38 mouse cellular contexts compared by ENCODE assay signal in genomic region chr16:91353638-91354037, GRCm38 (mm10). TPM values are rescaled to one million over a fixed set of nuclear protein-coding genes. Genes with fewer than 3 reads are reported as not detected.
A peak's percentile ranks its signal among the peaks of the same experiment; 100 is the strongest.
DNase-seq lines count a peak whose midpoint lies in the region; ATAC-seq and TF ChIP-seq lines count a peak whose summit lies in the region.
"Had no signal": no experiment of that assay in that cellular context is flagged by ENCODE, and none has a peak within 500 bp of the region (broad histone marks: within the 10 kb centered on the region; RNA-seq: fewer than 3 reads in every experiment).

No protein-coding gene starts in this region.

- H3K27me3 ChIP-seq in heart, embryonic 11.5 days (ENCODE audit: control insufficient read depth, insufficient read depth, low read length), result peaks cover 19% of the 10 kb centered on the region
- no peaks in the 10 kb centered on the region for H3K27me3 ChIP-seq in MEL (ENCODE audit: control insufficient read depth in 1 of 2, insufficient read depth in 2 of 2, low read length in 2 of 2)
- no peaks in the 10 kb centered on the region for H3K27me3 ChIP-seq in liver, embryonic 16.5 days (ENCODE audit: control insufficient read depth, insufficient read depth, low read depth, low read length)

- no peak for TF ChIP-seq CTCF in MEL (IDR thresholded peaks at IDR 0.05 in 2 of 3, conservative IDR thresholded peaks at IDR 0.05 in 1 of 3; ENCODE audit: control insufficient read depth in 1 of 3, insufficient read depth in 1 of 3, low read depth in 2 of 3, low read length in 3 of 3, poor library complexity in 1 of 3, severe bottlenecking in 1 of 3)
- no peak for TF ChIP-seq CTCF in bone marrow macrophage, adult 2 months (IDR thresholded peaks at IDR 0.05; ENCODE audit: low read depth, low read length)

- H3K4me2 ChIP-seq in heart, embryonic 11.5 days, result no peak overlapping the region
- H3K4me2 ChIP-seq in liver, embryonic 16.5 days (ENCODE audit: low read depth, low read length), result peak overlapping the region; percentile 80
- H3K4me2 ChIP-seq: embryonic facial prominence, embryonic 15.5 days; heart, embryonic 15.5 days; hindbrain, embryonic 13.5 days had no signal

- no peak for ATAC-seq in heart, embryonic 11.5 days (replicated peaks; ENCODE audit: insufficient number of reproducible peaks, low FRiP score, low TSS enrichment)
- ATAC-seq in liver, embryonic 16.5 days (ENCODE audit: low read depth), result no peak
- ATAC-seq: activated CD4-positive, CD25-positive, alpha-beta regulatory T cell, adult 4 months; forebrain, embryonic 14.5 days had no signal

- WGBS in heart, embryonic 11.5 days (ENCODE audit: insufficient replicate concordance), result 76% methylated on average over 5 of the region's 5 CpGs
- WGBS in liver, embryonic 16.5 days (ENCODE audit: insufficient replicate concordance), result 64% methylated on average over 5 of the region's 5 CpGs

- peaks cover 2% of the 10 kb centered on the region; the same call in 1 of the 2 replicates for H3K4me1 ChIP-seq in heart, embryonic 11.5 days (ENCODE audit: control insufficient read depth, insufficient read depth, low read length)
- peaks cover 20 to 33% of the 10 kb centered on the region in 2 experiments for H3K4me1 ChIP-seq in MEL (ENCODE audit: control insufficient read depth in 1 of 2, insufficient read depth in 2 of 2, low read length in 2 of 2)
- peaks cover 45% of the 10 kb centered on the region for H3K4me1 ChIP-seq in bone marrow macrophage, adult 2 months (ENCODE audit: control insufficient read depth, insufficient read depth, low read length)
- H3K4me1 ChIP-seq in liver, embryonic 16.5 days (ENCODE audit: control insufficient read depth, low read depth, low read length), result peaks cover 38% of the 10 kb centered on the region
- H3K4me1 ChIP-seq: embryonic facial prominence, embryonic 10.5 days had no signal

- TF ChIP-seq POLR2A in MEL (IDR thresholded peaks at IDR 0.05; ENCODE audit: control insufficient read depth in 1 of 2, insufficient read depth in 1 of 2, low read depth in 1 of 2, low read length in 2 of 2, poor library complexity in 1 of 2), result no peak
- TF ChIP-seq POLR2A in bone marrow macrophage, adult 2 months (IDR thresholded peaks at IDR 0.05; ENCODE audit: borderline replicate concordance, low read depth, low read length), result no peak

- DNase-seq in heart, postnatal 4 days, result no peak
- DNase-seq in MEL (ENCODE audit: low read depth, low spot score), result peak; percentile 58
- no peak for DNase-seq in testis, postnatal 14 days (ENCODE audit: low spot score)
- no peak for DNase-seq in kidney, adult 11 months
- DNase-seq: adrenal gland, adult 2 months; adrenal gland, postnatal 36 days; cerebellum, adult 8-10 months; cerebellum, postnatal 25 days; gastrocnemius, postnatal 36 days; heart, adult 18-20 months; heart, postnatal 36 days; kidney, postnatal 14 days; lung, postnatal 36 days; midbrain, embryonic 14.5 days; right cerebral cortex, postnatal 25 days had no signal

- peak overlapping the region; percentile 78 for H3K27ac ChIP-seq in heart, embryonic 11.5 days (ENCODE audit: low read depth, low read length)
- H3K27ac ChIP-seq in MEL (ENCODE audit: control insufficient read depth, low read depth, low read length), result peak overlapping the region; percentile 95
- peak overlapping the region; percentile 100 for H3K27ac ChIP-seq in bone marrow macrophage, adult 2 months (ENCODE audit: insufficient read depth, low read depth, low read length)
- peak overlapping the region; percentile 98 for H3K27ac ChIP-seq in liver, embryonic 16.5 days (ENCODE audit: low read length)
- H3K27ac ChIP-seq: embryonic facial prominence, embryonic 10.5 days; embryonic facial prominence, embryonic 15.5 days; heart, embryonic 15.5 days; hindbrain, embryonic 13.5 days had no signal

- TF ChIP-seq EP300 in MEL (IDR thresholded peaks at IDR 0.05; ENCODE audit: low read depth in 1 of 2, low read length in 2 of 2), result no peak; a peak in 1 of 4 replicates

- no peaks in the 10 kb centered on the region; the same call in 1 of the 2 replicates for H3K79me2 ChIP-seq in MEL (ENCODE audit: control insufficient read depth, insufficient read depth, low read length, poor library complexity)

- no peaks in the 10 kb centered on the region for H3K9me3 ChIP-seq in heart, embryonic 11.5 days (replicated peaks; ENCODE audit: control insufficient read depth, low read length)
- H3K9me3 ChIP-seq in MEL (replicated peaks; ENCODE audit: insufficient read depth, low read length), result no peaks in the 10 kb centered on the region
- H3K9me3 ChIP-seq in liver, embryonic 16.5 days (replicated peaks; ENCODE audit: control insufficient read depth, low read length), result no peaks in the 10 kb centered on the region
- H3K9me3 ChIP-seq: embryonic facial prominence, embryonic 10.5 days; embryonic facial prominence, embryonic 15.5 days; heart, embryonic 15.5 days; hindbrain, embryonic 13.5 days had no signal

- H3K4me3 ChIP-seq in heart, embryonic 11.5 days (ENCODE audit: low read depth, low read length), result no peak overlapping the region
- no peak overlapping the region for H3K4me3 ChIP-seq in MEL (ENCODE audit: control insufficient read depth in 1 of 2, insufficient read depth in 1 of 2, low read depth in 2 of 2, low read length in 2 of 2)
- H3K4me3 ChIP-seq in bone marrow macrophage, adult 2 months (ENCODE audit: insufficient read depth, low read length), result no peak overlapping the region
- H3K4me3 ChIP-seq in liver, embryonic 16.5 days (ENCODE audit: low read depth, low read length), result no peak overlapping the region
- H3K4me3 ChIP-seq: embryonic facial prominence, embryonic 10.5 days; embryonic facial prominence, embryonic 15.5 days; heart, embryonic 15.5 days; hindbrain, embryonic 13.5 days had no signal

- H3K36me3 ChIP-seq in heart, embryonic 11.5 days (ENCODE audit: control insufficient read depth, insufficient read depth, low read length), result no peaks in the 10 kb centered on the region
- peaks cover 0 to 39% of the 10 kb centered on the region in 2 experiments; a peak in 2 of 4 replicates for H3K36me3 ChIP-seq in MEL (ENCODE audit: control insufficient read depth in 1 of 2, insufficient read depth in 2 of 2, low read length in 2 of 2)
- no peaks in the 10 kb centered on the region for H3K36me3 ChIP-seq in liver, embryonic 16.5 days (ENCODE audit: control insufficient read depth, insufficient read depth)
- H3K36me3 ChIP-seq: embryonic facial prominence, embryonic 10.5 days; embryonic facial prominence, embryonic 15.5 days; heart, embryonic 15.5 days; hindbrain, embryonic 13.5 days had no signal

- H3K9ac ChIP-seq in heart, embryonic 11.5 days (ENCODE audit: low read depth, low read length), result 0 out of 2 replicates have a peak overlapping the region, but pooled peaks have one; percentile 22
- H3K9ac ChIP-seq in MEL (ENCODE audit: control insufficient read depth, low read depth, low read length, poor library complexity, severe bottlenecking), result peak overlapping the region; percentile 61
- H3K9ac ChIP-seq in liver, embryonic 16.5 days (ENCODE audit: low read depth, low read length), result peak overlapping the region; percentile 79
- H3K9ac ChIP-seq: embryonic facial prominence, embryonic 15.5 days; heart, embryonic 15.5 days; hindbrain, embryonic 13.5 days had no signal

- TF ChIP-seq RAD21 in MEL (IDR thresholded peaks at IDR 0.05; ENCODE audit: low read depth, low read length), result no peak

TF ChIP-seq in MEL, 35 proteins besides CTCF, POLR2A, EP300 and RAD21:
- TF ChIP-seq MEF2A (IDR thresholded peaks at IDR 0.05; ENCODE audit: extremely low read depth, insufficient replicate concordance, low read depth, low read length, poor library complexity, severe bottlenecking), result no peak
- no peak for TF ChIP-seq MYB (IDR thresholded peaks at IDR 0.05; ENCODE audit: low read depth, low read length)
- 0 out of 2 replicates have a peak, but pooled peaks have one; percentile 4 for TF ChIP-seq BHLHE40 (IDR thresholded peaks at IDR 0.05; ENCODE audit: borderline replicate concordance, low read depth, low read length)
- no peak for TF ChIP-seq ETS1 (IDR thresholded peaks at IDR 0.05; ENCODE audit: low read depth, low read length)
- TF ChIP-seq POLR2AphosphoS5 (IDR thresholded peaks at IDR 0.05; ENCODE audit: borderline replicate concordance, low read depth, low read length), result no peak
- TF ChIP-seq ZNF384 (IDR thresholded peaks at IDR 0.05; ENCODE audit: low read depth, low read length), result no peak
- TF ChIP-seq ZC3H11A (IDR thresholded peaks at IDR 0.05; ENCODE audit: low read depth, low read length), result no peak
- no peak for TF ChIP-seq TAL1 (IDR thresholded peaks at IDR 0.05; ENCODE audit: low read length)
- TF ChIP-seq USF1 (IDR thresholded peaks at IDR 0.05; ENCODE audit: low read depth, low read length), result no peak

RNA-seq across cellular contexts. Expression of gene Ifnar2, which starts 18.9 kb away (rescaled TPM):
- 53.9 and 55.6 TPM in 2 replicates for polyA plus RNA-seq in heart, embryonic 11.5 days (2014; fragmentation: Nextera tagmentation; extraction: Ambion mirVana)
- 10 to 100 TPM; 29.9 to 33.8 TPM for total RNA-seq in heart, postnatal 4 days (2021)
- total RNA-seq in MEL (2012; rRNA removed), result 21.8 and 24.1 TPM in 2 replicates
- 10 to 100 TPM in 1 of 2 experiments, not detected in 1; 38.3 TPM for polyA plus RNA-seq in MEL (2012; ENCODE audit: insufficient read depth in 1 of 2, insufficient read length in 2 of 2, low read depth in 1 of 2, low replicate concordance in 2 of 2, missing spikeins in 1 of 2)
- 237 and 238 TPM in 2 replicates for polyA plus RNA-seq in bone marrow macrophage, adult 2 months (2012; ENCODE audit: insufficient read depth, insufficient read length, missing spikeins)
- 92.9 and 95.8 TPM in 2 replicates for polyA plus RNA-seq in liver, embryonic 16.5 days (2015; fragmentation: Nextera tagmentation; extraction: Ambion mirVana)

RNA-seq across cellular contexts. Expression of gene Gm21970, which starts 37.9 kb away (rescaled TPM):
- polyA plus RNA-seq in heart, embryonic 11.5 days (2014; fragmentation: Nextera tagmentation; extraction: Ambion mirVana), result not detected in 2 replicates
- not detected for total RNA-seq in heart, postnatal 4 days (2021)
- not detected in 2 replicates for total RNA-seq in MEL (2012; rRNA removed)
- polyA plus RNA-seq in MEL (2012; ENCODE audit: insufficient read depth in 1 of 2, insufficient read length in 2 of 2, low read depth in 1 of 2, low replicate concordance in 2 of 2, missing spikeins in 1 of 2), result not detected
- not detected in 2 replicates for polyA plus RNA-seq in bone marrow macrophage, adult 2 months (2012; ENCODE audit: insufficient read depth, insufficient read length, missing spikeins)
- polyA plus RNA-seq in liver, embryonic 16.5 days (2015; fragmentation: Nextera tagmentation; extraction: Ambion mirVana), result not detected in 2 replicates
- total RNA-seq: adrenal gland, postnatal 36 days; gastrocnemius, adult 18-20 months; gastrocnemius, postnatal 36 days; heart, adult 18-20 months; left cerebral cortex, adult 18-20 months; left cerebral cortex, postnatal 14 days; megakaryocyte-erythroid progenitor cell, adult 5-6 weeks; monocyte, adult 5-6 weeks had no signal
- polyA plus RNA-seq: adrenal gland, adult 2 months; embryonic facial prominence, embryonic 10.5 days; embryonic facial prominence, embryonic 15.5 days; forebrain, embryonic 14.5 days; frontal cortex, adult 2 months; heart, embryonic 15.5 days; hindbrain, embryonic 13.5 days; intestine, embryonic 16.5 days; kidney, embryonic 14.5 days; limb, embryonic 11.5 days; liver, adult 2 months; lung, embryonic 16.5 days; midbrain, embryonic 14.5 days; neural tube, embryonic 14.5 days; stomach, embryonic 14.5 days; testis, adult 2 months had no signal

RNA-seq across cellular contexts. Expression of gene Il10rb, which starts 52.3 kb away (rescaled TPM):
- polyA plus RNA-seq in heart, embryonic 11.5 days (2014; fragmentation: Nextera tagmentation; extraction: Ambion mirVana), result 38.6 and 46.9 TPM in 2 replicates
- 10 to 100 TPM; 66.2 to 67.4 TPM for total RNA-seq in heart, postnatal 4 days (2021)
- total RNA-seq in MEL (2012; rRNA removed), result 4.7 and 5.9 TPM in 2 replicates
- polyA plus RNA-seq in MEL (2012; ENCODE audit: insufficient read depth in 1 of 2, insufficient read length in 2 of 2, low read depth in 1 of 2, low replicate concordance in 2 of 2, missing spikeins in 1 of 2), result 10 to 100 TPM in 1 of 2 experiments, not detected in 1; 14.6 TPM
- polyA plus RNA-seq in bone marrow macrophage, adult 2 months (2012; ENCODE audit: insufficient read depth, insufficient read length, missing spikeins), result 345 and 358 TPM in 2 replicates
- 32.3 and 33.6 TPM in 2 replicates for polyA plus RNA-seq in liver, embryonic 16.5 days (2015; fragmentation: Nextera tagmentation; extraction: Ambion mirVana)

Comparison
In these comparisons a context has a peak if more than half of its experiments do, and no peak if none do; other contexts are left out.
1. H3K9ac ChIP-seq: peak in every context shown above with its lines; median percentile 79 in liver, embryonic 16.5 days; 61 in MEL; 22 in heart, embryonic 11.5 days.